Mouse (Mus musculus) neural tube, embryonic 13.5 days (tissue): ENCODE results near the gene Lipa. TPM values are rescaled to one million over a fixed set of nuclear protein-coding genes. Genes with fewer than 3 reads are reported as not detected.

ENCODE experiments used
- ATAC-seq: fragments of 200-750 bp; cut with Nextera tagmentation; 2 replicates; pipeline ENCODE4 v1.8.0; 2017; ENCODE audit warnings: low read depth, mild to moderate bottlenecking, moderate TSS enrichment, moderate library complexity
- H3K27ac ChIP-seq: fragments of 300-500 bp; sonication (generic); replicated peaks from 2 replicates; pipeline ENCODE4 v1.5.1; 2015; ENCODE audit warnings: moderate library complexity, mild to moderate bottlenecking, inconsistent platforms
- H3K27me3 ChIP-seq: fragments of 300-500 bp; sonication (generic); 2 replicates; pipeline ENCODE4 v1.6.1; 2015; ENCODE audit warnings: mild to moderate bottlenecking, inconsistent platforms
- H3K36me3 ChIP-seq: fragments of 300-500 bp; sonication (generic); 2 replicates; pipeline ENCODE4 v1.6.1; 2015; ENCODE audit warnings: mild to moderate bottlenecking, inconsistent platforms
- H3K4me1 ChIP-seq: fragments of 300-500 bp; sonication (generic); replicated peaks from 2 replicates; pipeline ENCODE4 v1.6.1; 2015; ENCODE audit warnings: inconsistent platforms
- H3K4me2 ChIP-seq: fragments of 300-500 bp; sonication (generic); 2 replicates; pipeline ENCODE4 v1.6.1; 2015; ENCODE audit warnings: inconsistent platforms, mild to moderate bottlenecking, moderate library complexity
- H3K4me3 ChIP-seq: fragments of 300-500 bp; sonication (generic); 2 replicates; pipeline ENCODE4 v1.5.1; 2015; ENCODE audit warnings: mild to moderate bottlenecking, inconsistent platforms
- H3K9ac ChIP-seq: fragments of 300-500 bp; sonication (generic); 2 replicates; pipeline ENCODE4 v1.6.1; 2015; ENCODE audit warnings: moderate library complexity, mild to moderate bottlenecking, inconsistent platforms
- H3K9me3 ChIP-seq: fragments of 300-500 bp; sonication (generic); 2 replicates; pipeline ENCODE4 v1.6.1; 2016; ENCODE audit warnings: inconsistent platforms
- WGBS: fragments of 180-500 bp; shearing (Covaris S2); methylation state at CpG from one replicate; pipeline ENCODE4 v1.1.7; 2015; 5-methylcytosine and 5-hydroxymethylcytosine counted together
- polyA plus RNA-seq: library from polyadenylated mRNA; unstranded; fragments of >200 nt; fragmentation: Nextera tagmentation; extraction: Ambion mirVana; gene quantifications from 2 replicates; pipeline ENCODE4 v1.2.1, GENCODE M21; 2015

The Lipa gene
- polyA plus RNA-seq, 1 experiment from 2014 or later, result 23.8 TPM

GRCm38 (mm10) chr19:34445410-34446012 is 81.8 kb downstream of the Lipa start:
- 77% methylated on average over 4 of the region's 4 CpGs for WGBS
- Histone ChIP-seq H3K9me3 (no peaks in the 10 kb centered on the region), H3K4me3 (no peak overlapping the region), H3K4me2 (no peak overlapping the region), H3K9ac (no peak overlapping the region), H3K27ac (no peak overlapping the region), H3K27me3 (no peaks in the 10 kb centered on the region), H3K4me1 (no peaks in the 10 kb centered on the region), H3K36me3 (no peaks in the 10 kb centered on the region)
- ATAC-seq, result no peak

- Histone ChIP-seq H3K4me2 (no peak overlapping the region), H3K9ac (no peak overlapping the region), H3K27me3 (no peaks in the 10 kb centered on the region), H3K36me3 (no peaks in the 10 kb centered on the region), H3K4me3 (no peak overlapping the region), H3K27ac (no peak overlapping the region), H3K9me3 (no peaks in the 10 kb centered on the region), H3K4me1 (no peaks in the 10 kb centered on the region)
- ATAC-seq, result no peak
- WGBS, result 89% methylated on average over 3 of the region's 3 CpGs
Observed at GRCm38 (mm10) chr19:34444785-34445184, 82.5 kb downstream of the Lipa start.

Other genes with a start within 250 kb of the Lipa start
- 1.0 and 1.3 TPM in 2 replicates for gene Fas, start 236.8 kb downstream of the Lipa start, polyA plus RNA-seq
- gene Ch25h, start 52.3 kb downstream of the Lipa start, polyA plus RNA-seq, result 0.36 and 0.91 TPM in 2 replicates
- gene Ifit2, start 23.2 kb upstream of the Lipa start, polyA plus RNA-seq, result 3.1 and 3.8 TPM in 2 replicates
- gene Ifit3, start 56.1 kb upstream of the Lipa start, polyA plus RNA-seq, result 0.61 and 2.1 TPM in 2 replicates
- 0.75 and 0.79 TPM in 2 replicates for gene Ifit1bl1, start 74.5 kb upstream of the Lipa start, polyA plus RNA-seq
- 0.35 TPM in 1 of 2 replicates, not detected in the other for gene Ifit3b, start 80.5 kb upstream of the Lipa start, polyA plus RNA-seq
- gene Ifit1bl2, start 113.3 kb upstream of the Lipa start, polyA plus RNA-seq, result 0.18 TPM in 1 of 2 replicates, not detected in the other
- gene Ifit1, start 113.4 kb upstream of the Lipa start, polyA plus RNA-seq, result 0.32 and 0.75 TPM in 2 replicates
- gene Slc16a12, start 219.8 kb upstream of the Lipa start, polyA plus RNA-seq, result 1.9 and 2.0 TPM in 2 replicates